ENCODE assay signal across 8 mouse cellular contexts in the genomic region with DNA sequence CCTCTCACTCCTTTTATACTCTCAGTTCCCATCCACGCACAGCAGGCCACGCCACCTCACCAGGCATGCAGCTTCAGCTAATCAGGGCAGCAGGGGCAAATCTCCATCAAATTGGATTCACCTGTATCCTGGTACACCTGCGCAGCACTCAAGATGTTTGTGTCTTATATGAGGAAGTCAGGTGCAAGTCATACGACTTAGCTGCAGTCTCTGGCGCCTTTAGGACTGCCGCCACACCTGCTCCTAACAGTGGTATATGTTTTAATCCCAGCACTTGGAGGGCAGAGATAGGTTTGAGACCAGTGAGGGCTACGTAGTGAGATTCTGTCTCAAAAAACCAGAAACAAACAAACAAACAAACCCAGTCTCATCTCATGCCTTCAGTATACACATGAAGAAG. TPM values are rescaled to one million over a fixed set of nuclear protein-coding genes. Genes with fewer than 3 reads are reported as not detected.
DNase-seq lines count a peak whose midpoint lies in the region; ATAC-seq and TF ChIP-seq lines count a peak whose summit lies in the region.
"Not testable (repeated sequence)": the region's sequence is repeated elsewhere in the genome, so short reads cannot be mapped to it uniquely, and the experiment has no call there.

A gene (plus strand): TSS at position 301 of the 400 bp plus-strand sequence.

- not testable (repeated sequence) for TF ChIP-seq POLR2A in embryonic fibroblast, embryonic 13.5 days (IDR thresholded peaks at IDR 0.05; ENCODE audit: low read depth, low read length)

- not testable (repeated sequence) for TF ChIP-seq CTCF in embryonic fibroblast, embryonic 13.5 days (IDR thresholded peaks at IDR 0.05; ENCODE audit: borderline replicate concordance, insufficient read depth, low read length); kidney, postnatal 0 days (IDR thresholded peaks at IDR 0.05; ENCODE audit: low read depth); stomach, postnatal 0 days (IDR thresholded peaks at IDR 0.05; ENCODE audit: low read depth)

- not testable (repeated sequence) for H3K36me3 ChIP-seq in hindbrain, embryonic 10.5 days; kidney, postnatal 0 days (ENCODE audit: insufficient read depth, low read length); limb, embryonic 12.5 days; midbrain, embryonic 10.5 days; stomach, postnatal 0 days (ENCODE audit: control insufficient read depth, insufficient read depth, low read length)

- TF ChIP-seq EP300 in stomach, postnatal 0 days (optimal IDR thresholded peaks at IDR 0.05), result not testable (repeated sequence)

- not testable (repeated sequence) for H3K27ac ChIP-seq in embryonic fibroblast, embryonic 13.5 days (ENCODE audit: insufficient read depth, low read length); hindbrain, embryonic 10.5 days; kidney, postnatal 0 days; limb, embryonic 12.5 days; midbrain, embryonic 10.5 days (replicated peaks); stomach, postnatal 0 days (replicated peaks)

- ATAC-seq in kidney, postnatal 0 days (replicated peaks; ENCODE audit: low FRiP score, low read depth); limb, embryonic 12.5 days (ENCODE audit: insufficient number of reproducible peaks, insufficient read depth, low FRiP score, low TSS enrichment, low read depth); stomach, postnatal 0 days (ENCODE audit: low FRiP score, low TSS enrichment): not testable (repeated sequence)

- not testable (repeated sequence) for H3K4me2 ChIP-seq in kidney, postnatal 0 days (ENCODE audit: low read length); limb, embryonic 12.5 days; stomach, postnatal 0 days (replicated peaks; ENCODE audit: low read depth)

- DNase-seq in adrenal gland, adult 8-10 months; heart, adult 18-20 months; hindbrain, embryonic 10.5 days (ENCODE audit: low spot score); kidney, postnatal 0 days (ENCODE audit: low spot score); midbrain, embryonic 10.5 days (ENCODE audit: low spot score); stomach, postnatal 0 days (ENCODE audit: low spot score): not testable (repeated sequence)

- not testable (repeated sequence) for H3K9me3 ChIP-seq in hindbrain, embryonic 10.5 days; kidney, postnatal 0 days (replicated peaks; ENCODE audit: low read length); limb, embryonic 12.5 days; midbrain, embryonic 10.5 days (replicated peaks); stomach, postnatal 0 days (ENCODE audit: control insufficient read depth, low read length)

- not testable (repeated sequence) for H3K9ac ChIP-seq in kidney, postnatal 0 days (ENCODE audit: low read depth, low read length); limb, embryonic 12.5 days (replicated peaks); stomach, postnatal 0 days (ENCODE audit: low read length)

- WGBS in hindbrain, embryonic 10.5 days, result 92% methylated on average over 5 of the region's 7 CpGs
- WGBS in kidney, postnatal 0 days, result 94% methylated on average over 4 of the region's 7 CpGs
- WGBS in limb, embryonic 12.5 days, result 96% methylated on average over 4 of the region's 7 CpGs
- WGBS in midbrain, embryonic 10.5 days, result 95% methylated on average over 5 of the region's 7 CpGs
- WGBS in stomach, postnatal 0 days, result 92% methylated on average over 4 of the region's 7 CpGs

- H3K4me3 ChIP-seq in embryonic fibroblast, embryonic 13.5 days (ENCODE audit: insufficient read depth, low read length); hindbrain, embryonic 10.5 days; kidney, postnatal 0 days (replicated peaks; ENCODE audit: low read depth, low read length); limb, embryonic 12.5 days (replicated peaks); midbrain, embryonic 10.5 days; stomach, postnatal 0 days (ENCODE audit: low read depth, low read length): not testable (repeated sequence)

- not testable (repeated sequence) for H3K4me1 ChIP-seq in embryonic fibroblast, embryonic 13.5 days (ENCODE audit: control insufficient read depth, insufficient read depth, low read length); hindbrain, embryonic 10.5 days (replicated peaks); kidney, postnatal 0 days (replicated peaks; ENCODE audit: insufficient read depth, low read length); limb, embryonic 12.5 days (replicated peaks); midbrain, embryonic 10.5 days; stomach, postnatal 0 days (replicated peaks; ENCODE audit: control insufficient read depth, insufficient read depth)

- H3K27me3 ChIP-seq in hindbrain, embryonic 10.5 days (ENCODE audit: insufficient read depth, poor library complexity, severe bottlenecking); kidney, postnatal 0 days (ENCODE audit: insufficient read depth, low read length); limb, embryonic 12.5 days; midbrain, embryonic 10.5 days (ENCODE audit: low read depth, poor library complexity, severe bottlenecking); stomach, postnatal 0 days (ENCODE audit: control insufficient read depth, insufficient read depth, low read length): not testable (repeated sequence)

RNA-seq across cellular contexts. Expression of the gene that starts here (rescaled TPM):
- 10 to 100 TPM; 42.5 to 72.4 (median 57.1) TPM for total RNA-seq in adrenal gland, adult 8-10 months (2022)
- 17.4 and 36.2 TPM in 2 replicates for polyA plus RNA-seq in embryonic fibroblast, embryonic 13.5 days (2011; ENCODE audit: insufficient read length, low read depth, missing spikeins)
- 100 to 1,000 TPM; 125 to 127 TPM for total RNA-seq in heart, adult 18-20 months (2021)
- polyA plus RNA-seq in hindbrain, embryonic 10.5 days (2016; fragmentation: Nextera tagmentation; extraction: Ambion mirVana), result 58.1 and 60.9 TPM in 2 replicates
- polyA plus RNA-seq in kidney, postnatal 0 days (2015; fragmentation: Nextera tagmentation; extraction: Ambion mirVana), result 194 and 196 TPM in 2 replicates
- polyA plus RNA-seq in limb, embryonic 12.5 days (2016; fragmentation: Nextera tagmentation; extraction: Ambion mirVana), result 133 and 140 TPM in 2 replicates
- polyA plus RNA-seq in midbrain, embryonic 10.5 days (2016; fragmentation: Nextera tagmentation; extraction: Ambion mirVana), result 35.6 and 53.6 TPM in 2 replicates
- polyA plus RNA-seq in stomach, postnatal 0 days (2015; fragmentation: Nextera tagmentation; extraction: Ambion mirVana), result 1,515 and 1,656 TPM in 2 replicates
